Mouse (Mus musculus) bone marrow macrophage, adult 2 months (primary cell): ENCODE data around the gene Rhox7b. TPM values are rescaled to one million over a fixed set of nuclear protein-coding genes. Genes with fewer than 3 reads are reported as not detected.
"Not testable (repeated sequence)": the region's sequence is repeated elsewhere in the genome, so short reads cannot be mapped to it uniquely, and the experiment has no call there.

Experiments
- H3K27ac ChIP-seq: 2 replicates; pipeline ENCODE4 v1.5.1; 2012; ENCODE audit warnings: low read depth, low read length; ENCODE audit not compliant: insufficient read depth
- H3K4me1 ChIP-seq: 2 replicates; pipeline ENCODE4 v1.6.1; 2012; ENCODE audit warnings: low read length; ENCODE audit not compliant: control insufficient read depth, insufficient read depth
- H3K4me3 ChIP-seq: 2 replicates; pipeline ENCODE4 v1.5.1; 2012; ENCODE audit warnings: mild to moderate bottlenecking, low read length, moderate library complexity; ENCODE audit not compliant: insufficient read depth
- CTCF ChIP-seq: IDR thresholded peaks from 2 replicates; pipeline ENCODE4 v1.5.1; 2012; ENCODE audit warnings: low read depth, mild to moderate bottlenecking, low read length, moderate library complexity
- POLR2A ChIP-seq: IDR thresholded peaks from 2 replicates; pipeline ENCODE4 v1.6.1; 2012; ENCODE audit warnings: mild to moderate bottlenecking, low read depth, low read length, borderline replicate concordance
- polyA plus RNA-seq: library from polyadenylated mRNA; stranded (reverse); fragments of >200 nt; gene quantifications from 2 replicates; pipeline ENCODE4 v1.2.4, GENCODE M21; 2012; ENCODE audit not compliant: missing spikeins, insufficient read depth, insufficient read length

The Rhox7b gene
- not detected in 2 replicates for polyA plus RNA-seq

- H3K4me3 ChIP-seq, H3K27ac ChIP-seq: not testable (repeated sequence)
Measured at GRCm38 (mm10) chrX:37897132-37897531, at the start of gene Rhox7b. TSS of gene Rhox7b (minus strand) at chrX:37897232.

GRCm38 (mm10) chrX:37916311-37916710, 19.3 kb upstream of the Rhox7b start:
- Histone ChIP-seq H3K4me1 (no peaks in the 10 kb centered on the region), H3K4me3 (no peak overlapping the region)
- no peak for TF ChIP-seq POLR2A
- no peak for TF ChIP-seq CTCF

More at GRCm38 (mm10) chrX:37897132-37897531, at the start of gene Rhox7b:
- H3K4me1 ChIP-seq = not testable (repeated sequence)

GRCm38 (mm10) chrX:37908581-37908980, 11.5 kb upstream of the Rhox7b start:
- no peak for TF ChIP-seq POLR2A
- TF ChIP-seq CTCF = no peak
- Histone ChIP-seq H3K4me3 (no peak overlapping the region), H3K4me1 (no peaks in the 10 kb centered on the region), H3K27ac (no peak overlapping the region)

More at GRCm38 (mm10) chrX:37916311-37916710, 19.3 kb upstream of the Rhox7b start:
- H3K27ac ChIP-seq = no peak overlapping the region

- no peak for TF ChIP-seq POLR2A
- no peak for TF ChIP-seq CTCF
- no peak overlapping the region for H3K4me3 ChIP-seq
- H3K27ac ChIP-seq = no peak overlapping the region
- H3K4me1 ChIP-seq = no peaks in the 10 kb centered on the region
Measured at GRCm38 (mm10) chrX:37903727-37904126, 6.7 kb upstream of the Rhox7b start.

- H3K27ac ChIP-seq, H3K4me1 ChIP-seq: not testable (repeated sequence)
Measured at GRCm38 (mm10) chrX:37901670-37902069, 4.6 kb upstream of the Rhox7b start, which contains the start of gene Rhox9. TSS of gene Rhox9 (minus strand) at chrX:37901770.

GRCm38 (mm10) chrX:37878844-37879243, 18.2 kb downstream of the Rhox7b start, which contains the start of gene Rhox8:
TSS of gene Rhox8 (minus strand) at chrX:37878944.
- no peak within 1 kb of the TSS for H3K4me3 ChIP-seq
- no peak within 1 kb of the TSS for H3K27ac ChIP-seq
- no peaks in the 10 kb centered on the region for H3K4me1 ChIP-seq
- TF ChIP-seq POLR2A = no peak
- TF ChIP-seq CTCF = no peak

More at GRCm38 (mm10) chrX:37901670-37902069, 4.6 kb upstream of the Rhox7b start, which contains the start of gene Rhox9:
- not testable (repeated sequence) for H3K4me3 ChIP-seq

GRCm38 (mm10) chrX:37871641-37872040, 25.4 kb downstream of the Rhox7b start:
- no peaks in the 10 kb centered on the region for H3K4me1 ChIP-seq
- H3K4me3 ChIP-seq = no peak overlapping the region
- no peak for TF ChIP-seq POLR2A
- no peak for TF ChIP-seq CTCF
- no peak overlapping the region for H3K27ac ChIP-seq

Other genes with a start within 250 kb of the Rhox7b start
- gene Rhox4g, start 245.9 kb downstream of the Rhox7b start, polyA plus RNA-seq = not detected in 2 replicates
- gene Rhox3h, start 228.5 kb downstream of the Rhox7b start, polyA plus RNA-seq = not detected in 2 replicates
- not detected in 2 replicates for gene Rhox2h, start 224.0 kb downstream of the Rhox7b start, polyA plus RNA-seq
- not detected in 2 replicates for gene Rhox5, start 92.4 kb downstream of the Rhox7b start, polyA plus RNA-seq
- gene Rhox6, start 70.3 kb downstream of the Rhox7b start, polyA plus RNA-seq = not detected in 2 replicates
- gene Rhox7a, start 65.5 kb downstream of the Rhox7b start, polyA plus RNA-seq = not detected in 2 replicates
- gene Rhox8, start 18.3 kb downstream of the Rhox7b start, polyA plus RNA-seq = not detected in 2 replicates
- gene Rhox9, start 4.5 kb upstream of the Rhox7b start, polyA plus RNA-seq = not detected in 2 replicates
- gene Btg1-ps1, start 121.6 kb upstream of the Rhox7b start, polyA plus RNA-seq = not detected in 2 replicates
- not detected in 2 replicates for gene Btg1-ps2, start 145.9 kb upstream of the Rhox7b start, polyA plus RNA-seq
- not detected in 2 replicates for gene Rhox10, start 169.2 kb upstream of the Rhox7b start, polyA plus RNA-seq
- not detected in 2 replicates for gene Rhox11, start 187.9 kb upstream of the Rhox7b start, polyA plus RNA-seq
- gene Rhox12, start 213.7 kb upstream of the Rhox7b start, polyA plus RNA-seq = not detected in 2 replicates
- gene Rhox13, start 224.0 kb upstream of the Rhox7b start, polyA plus RNA-seq = not detected in 2 replicates